Mouse (Mus musculus) liver, embryonic 11.5 days (tissue): ENCODE measurements at regions not wholly inside any gene's neighbourhood (a gene's known extent, or its start where the extent isn't known, plus 50 kb on each side); places are given as distances from the start of the nearest gene placed in this dataset.

Experiments used
- ATAC-seq: fragments of 200-750 bp; cut with Nextera tagmentation; replicated peaks from 2 replicates; pipeline ENCODE4 v1.8.0; 2017; ENCODE audit warnings: moderate number of reproducible peaks, mild to moderate bottlenecking, moderate TSS enrichment, moderate library complexity; ENCODE audit not compliant: low FRiP score
- DNase-seq: peaks from one replicate; pipeline ENCODE4 v3.0.0-alpha.2; 2017; ENCODE audit warnings: low spot score
- H3K27ac ChIP-seq: fragments of 300-500 bp; sonication (generic); 2 replicates; pipeline ENCODE4 v1.5.1; 2014; ENCODE audit warnings: mild to moderate bottlenecking, low read depth, low read length, control low read depth
- H3K27me3 ChIP-seq: fragments of 300-500 bp; sonication (generic); replicated peaks from 2 replicates; pipeline ENCODE4 v1.6.1; 2014; ENCODE audit warnings: low read length, mixed read lengths; ENCODE audit not compliant: control insufficient read depth, insufficient read depth
- H3K36me3 ChIP-seq: fragments of 300-500 bp; sonication (generic); 2 replicates; pipeline ENCODE4 v1.6.1; 2014; ENCODE audit warnings: mild to moderate bottlenecking, low read length, moderate library complexity, mixed read lengths; ENCODE audit not compliant: control insufficient read depth, insufficient read depth
- H3K4me1 ChIP-seq: fragments of 300-500 bp; sonication (generic); replicated peaks from 2 replicates; pipeline ENCODE4 v1.6.1; 2014; ENCODE audit warnings: low read length, mixed read lengths; ENCODE audit not compliant: control insufficient read depth, insufficient read depth
- H3K4me2 ChIP-seq: fragments of 300-500 bp; sonication (generic); 2 replicates; pipeline ENCODE4 v1.6.1; 2014; ENCODE audit warnings: mild to moderate bottlenecking, control low read depth, moderate library complexity
- H3K4me3 ChIP-seq: fragments of 300-500 bp; sonication (generic); 2 replicates; pipeline ENCODE4 v1.5.1; 2014; ENCODE audit warnings: low read depth, low read length, control low read depth
- H3K9ac ChIP-seq: fragments of 300-500 bp; sonication (generic); 2 replicates; pipeline ENCODE4 v1.6.1; 2014; ENCODE audit warnings: low read depth, low read length, control low read depth
- H3K9me3 ChIP-seq: fragments of 300-500 bp; sonication (generic); 2 replicates; pipeline ENCODE4 v1.6.1; 2016; ENCODE audit warnings: low read length, inconsistent platforms, mixed read lengths; ENCODE audit not compliant: control insufficient read depth
- WGBS: fragments of 180-500 bp; shearing (Covaris S2); extraction: QIAGEN DNeasy Blood & Tissue Kit; methylation state at CpG from one replicate; pipeline ENCODE4 v1.1.7; 2014; 5-methylcytosine and 5-hydroxymethylcytosine counted together

GRCm38 (mm10) chr12:110145379-110145778 is 133.5 kb upstream of the Dio3 start:
- no peak for DNase-seq
- H3K9ac ChIP-seq, result no peak overlapping the region

GRCm38 (mm10) chr12:110154225-110154962 is 124.5 kb upstream of the Dio3 start:
- DNase-seq (no peak), ATAC-seq (no peak)
- whole genome bisulfite sequencing, result 82% methylated on average over 8 of the region's 8 CpGs
- Histone ChIP-seq H3K4me3 (no peak overlapping the region), H3K36me3 (no peaks in the 10 kb centered on the region), H3K9ac (no peak overlapping the region), H3K4me2 (no peak overlapping the region), H3K27me3 (no peaks in the 10 kb centered on the region), H3K9me3 (no peaks in the 10 kb centered on the region), H3K4me1 (no peaks in the 10 kb centered on the region), H3K27ac (no peak overlapping the region)

More at GRCm38 (mm10) chr12:110145379-110145778, 133.5 kb upstream of the Dio3 start:
- Histone ChIP-seq H3K9me3 (no peaks in the 10 kb centered on the region), H3K27ac (no peak overlapping the region), H3K27me3 (no peaks in the 10 kb centered on the region), H3K4me3 (no peak overlapping the region), H3K36me3 (no peaks in the 10 kb centered on the region), H3K4me2 (no peak overlapping the region), H3K4me1 (no peaks in the 10 kb centered on the region)
- 76% methylated on average over 5 of the region's 5 CpGs for WGBS
- no peak for ATAC-seq

GRCm38 (mm10) chr12:110154963-110155325 is 123.9 kb upstream of the Dio3 start:
- Histone ChIP-seq H3K4me2 (no peak overlapping the region), H3K4me3 (no peak overlapping the region), H3K9me3 (no peaks in the 10 kb centered on the region), H3K4me1 (no peaks in the 10 kb centered on the region), H3K36me3 (no peaks in the 10 kb centered on the region), H3K9ac (no peak overlapping the region), H3K27me3 (no peaks in the 10 kb centered on the region), H3K27ac (no peak overlapping the region)
- 56% methylated on average over 4 of the region's 4 CpGs for WGBS
- DNase-seq, result no peak
- no peak for ATAC-seq

GRCm38 (mm10) chr12:110156441-110156840 is 122.4 kb upstream of the Dio3 start:
- no peak for ATAC-seq
- 54% methylated on average over 8 of the region's 8 CpGs for WGBS
- H3K9ac ChIP-seq, result no peak overlapping the region

GRCm38 (mm10) chr12:110157998-110158747 is 120.7 kb upstream of the Dio3 start:
- no peak for ATAC-seq

More at GRCm38 (mm10) chr12:110156441-110156840, 122.4 kb upstream of the Dio3 start:
- Histone ChIP-seq H3K36me3 (no peaks in the 10 kb centered on the region), H3K27ac (no peak overlapping the region), H3K4me3 (no peak overlapping the region), H3K4me1 (no peaks in the 10 kb centered on the region), H3K27me3 (no peaks in the 10 kb centered on the region), H3K9me3 (no peaks in the 10 kb centered on the region), H3K4me2 (no peak overlapping the region)
- DNase-seq, result no peak

GRCm38 (mm10) chr12:110161306-110161705 is 117.6 kb upstream of the Dio3 start:
- Histone ChIP-seq H3K27me3 (no peaks in the 10 kb centered on the region), H3K4me1 (no peaks in the 10 kb centered on the region), H3K4me2 (no peak overlapping the region), H3K9ac (no peak overlapping the region), H3K27ac (no peak overlapping the region), H3K4me3 (no peak overlapping the region), H3K36me3 (no peaks in the 10 kb centered on the region), H3K9me3 (no peaks in the 10 kb centered on the region)
- 86% methylated on average over 4 of the region's 4 CpGs for WGBS
- ATAC-seq, result no peak
- DNase-seq, result no peak

More at GRCm38 (mm10) chr12:110157998-110158747, 120.7 kb upstream of the Dio3 start:
- H3K4me1 ChIP-seq, result no peaks in the 10 kb centered on the region
- 67% methylated on average over 16 of the region's 16 CpGs for WGBS
- no peaks in the 10 kb centered on the region for H3K9me3 ChIP-seq
- H3K27ac ChIP-seq, result no peak overlapping the region
- no peak overlapping the region for H3K4me2 ChIP-seq
- no peak overlapping the region for H3K4me3 ChIP-seq
- H3K36me3 ChIP-seq, result no peaks in the 10 kb centered on the region
- no peak for DNase-seq
- H3K27me3 ChIP-seq, result no peaks in the 10 kb centered on the region
- no peak overlapping the region for H3K9ac ChIP-seq

- Histone ChIP-seq H3K9me3 (no peaks in the 10 kb centered on the region), H3K4me3 (no peak overlapping the region), H3K36me3 (no peaks in the 10 kb centered on the region), H3K27ac (no peak overlapping the region), H3K9ac (no peak overlapping the region), H3K4me2 (no peak overlapping the region), H3K4me1 (no peaks in the 10 kb centered on the region), H3K27me3 (no peaks in the 10 kb centered on the region)
- 81% methylated on average over 13 of the region's 13 CpGs for WGBS
- DNase-seq, result no peak
- no peak for ATAC-seq
Measured at GRCm38 (mm10) chr12:110165462-110165861, 113.4 kb upstream of the Dio3 start.

GRCm38 (mm10) chr12:110168407-110168806 is 110.5 kb upstream of the Dio3 start:
- no peak overlapping the region for H3K4me3 ChIP-seq
- no peaks in the 10 kb centered on the region for H3K36me3 ChIP-seq
- no peaks in the 10 kb centered on the region for H3K9me3 ChIP-seq
- ATAC-seq (no peak), DNase-seq (no peak)
- no peak overlapping the region for H3K4me2 ChIP-seq
- H3K27me3 ChIP-seq, result no peaks in the 10 kb centered on the region
- H3K27ac ChIP-seq, result no peak overlapping the region
- H3K4me1 ChIP-seq, result no peaks in the 10 kb centered on the region
- no peak overlapping the region for H3K9ac ChIP-seq
- whole genome bisulfite sequencing, result 75% methylated on average over 4 of the region's 4 CpGs

GRCm38 (mm10) chr12:110169261-110169660 is 109.6 kb upstream of the Dio3 start:
- Histone ChIP-seq H3K4me1 (no peaks in the 10 kb centered on the region), H3K27me3 (no peaks in the 10 kb centered on the region), H3K36me3 (no peaks in the 10 kb centered on the region), H3K9me3 (no peaks in the 10 kb centered on the region), H3K9ac (no peak overlapping the region), H3K4me2 (no peak overlapping the region), H3K27ac (no peak overlapping the region), H3K4me3 (no peak overlapping the region)
- ATAC-seq (no peak), DNase-seq (no peak)
- WGBS, result 86% methylated on average over 1 of the region's 1 CpGs
